Mouse (Mus musculus) embryonic fibroblast, embryonic 13.5 days (primary cell): Measurements from ENCODE around the gene Erich6.

ENCODE experiments used
- CTCF ChIP-seq: IDR thresholded peaks from 2 replicates; pipeline ENCODE4 v1.5.1; 2011; ENCODE audit warnings: mild to moderate bottlenecking, control low read depth, low read length, moderate library complexity, borderline replicate concordance; ENCODE audit not compliant: insufficient read depth
- POLR2A ChIP-seq: IDR thresholded peaks from 2 replicates; pipeline ENCODE4 v1.6.1; 2011; ENCODE audit warnings: low read depth, mild to moderate bottlenecking, control low read depth, low read length, moderate library complexity

GRCm38 (mm10) chr3:58609985-58610384, 27.0 kb downstream of the Erich6 start:
- TF ChIP-seq CTCF (no peak), POLR2A (no peak)
